Mouse (Mus musculus): Measurements from ENCODE around the gene Bend3. TPM values are rescaled to one million over a fixed set of nuclear protein-coding genes. Genes with fewer than 3 reads are reported as not detected.

Bend3 gene
- polyA plus RNA-seq, 1 experiment from 2014 or later, result 3.0 TPM

DNA sequence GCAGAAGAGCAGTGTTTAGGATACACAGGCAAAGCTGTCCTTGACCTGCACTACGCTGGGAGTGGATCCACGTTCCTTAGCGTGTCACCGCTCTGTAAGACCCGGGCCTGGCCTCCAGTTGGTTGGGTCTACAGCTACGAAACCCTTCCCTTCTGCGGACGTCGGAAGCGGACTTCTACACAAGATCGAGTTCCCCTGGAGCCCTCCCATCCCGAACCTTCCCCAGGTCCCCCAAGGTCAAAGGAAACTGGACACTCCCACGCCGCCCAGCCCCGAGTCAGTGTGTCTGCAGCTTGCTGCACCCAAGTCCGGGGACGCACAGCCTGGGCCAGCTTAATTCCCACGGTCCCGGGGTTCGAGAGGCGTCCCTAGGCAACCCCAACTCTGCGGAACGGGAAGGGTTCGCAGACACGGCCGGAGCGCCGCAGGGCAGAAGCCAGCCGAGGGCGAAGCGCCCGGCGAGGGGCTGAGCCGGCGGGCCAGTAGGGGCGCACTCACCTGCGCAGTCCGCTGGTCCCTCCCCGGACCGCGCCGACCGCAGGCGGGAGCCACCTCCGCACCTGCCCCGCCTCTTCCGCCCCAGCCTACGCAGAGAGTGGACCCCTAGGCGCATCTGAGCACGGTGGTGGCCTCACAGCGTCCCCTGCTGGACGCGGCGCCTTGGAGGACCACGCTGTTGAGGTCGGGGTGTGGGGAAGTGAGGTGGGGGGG lies 62.0 kb downstream of the Bend3 start, which contains the start of gene 1700021F05Rik:
1700021F05Rik (minus strand) TSS at position 553 of the 711 bp plus-strand sequence.
- peak within 1 kb of the TSS; percentile 94 for H3K9ac ChIP-seq
- under 1% methylated on average over 54 of the region's 56 CpGs for WGBS
- peak within 1 kb of the TSS; percentile 82 for H3K27ac ChIP-seq
- H3K9me3 ChIP-seq, result no peaks in the 10 kb centered on the region
- H3K27me3 ChIP-seq (replicated peaks), result no peaks in the 10 kb centered on the region
- H3K36me3 ChIP-seq, result no peaks in the 10 kb centered on the region
- H3K4me1 ChIP-seq (replicated peaks), result peaks cover 11% of the 10 kb centered on the region
- ATAC-seq, result peak; percentile 100
- peak within 1 kb of the TSS; percentile 59 for H3K4me2 ChIP-seq (replicated peaks)
- peak within 1 kb of the TSS; percentile 90 for H3K4me3 ChIP-seq (replicated peaks)

DNA sequence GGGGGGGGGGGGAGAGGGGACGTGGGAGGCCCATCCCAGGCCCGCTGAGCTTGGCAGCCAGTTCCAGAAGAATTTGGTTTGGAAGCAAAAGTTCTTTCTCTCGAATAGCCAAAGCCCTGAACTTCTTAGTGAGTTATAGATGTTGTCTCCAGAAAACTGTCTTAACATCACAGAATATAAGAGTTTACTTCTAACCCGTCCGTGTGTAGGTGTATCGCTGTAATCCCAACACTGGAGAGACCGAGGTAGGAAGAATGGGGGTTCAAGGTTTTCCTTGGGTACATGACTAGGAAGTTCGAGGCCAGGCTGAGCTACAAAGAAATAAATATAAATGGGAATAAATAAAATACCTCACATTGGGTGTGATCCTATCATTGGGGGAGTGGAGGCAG lies 62.5 kb downstream of the Bend3 start:
- no peaks in the 10 kb centered on the region for H3K9me3 ChIP-seq
- H3K27ac ChIP-seq, result no peak overlapping the region
- peak overlapping the region; percentile 90 for H3K4me3 ChIP-seq (replicated peaks)
- peaks cover 11% of the 10 kb centered on the region for H3K4me1 ChIP-seq (replicated peaks)
- no peak; the same call in none of the 2 replicates for ATAC-seq
- H3K27me3 ChIP-seq (replicated peaks), result no peaks in the 10 kb centered on the region
- WGBS, result 37% methylated on average over 8 of the region's 8 CpGs
- H3K36me3 ChIP-seq, result no peaks in the 10 kb centered on the region
- H3K4me2 ChIP-seq (replicated peaks), result peak overlapping the region; percentile 59
- H3K9ac ChIP-seq, result no peak overlapping the region

- no peak overlapping the region for H3K9ac ChIP-seq
- no peak overlapping the region for H3K4me2 ChIP-seq (replicated peaks)
- 61% methylated on average over 5 of the region's 5 CpGs for WGBS
- no peak overlapping the region for H3K27ac ChIP-seq
- no peak for ATAC-seq
- no peaks in the 10 kb centered on the region for H3K9me3 ChIP-seq
- no peaks in the 10 kb centered on the region for H3K27me3 ChIP-seq (replicated peaks)
- no peak overlapping the region for H3K4me3 ChIP-seq (replicated peaks)
- no peaks in the 10 kb centered on the region for H3K36me3 ChIP-seq
- no peaks in the 10 kb centered on the region for H3K4me1 ChIP-seq (replicated peaks)
These were observed 70.8 kb downstream of the Bend3 start for GRCm38 (mm10) chr10:43549411-43549810.

DNA sequence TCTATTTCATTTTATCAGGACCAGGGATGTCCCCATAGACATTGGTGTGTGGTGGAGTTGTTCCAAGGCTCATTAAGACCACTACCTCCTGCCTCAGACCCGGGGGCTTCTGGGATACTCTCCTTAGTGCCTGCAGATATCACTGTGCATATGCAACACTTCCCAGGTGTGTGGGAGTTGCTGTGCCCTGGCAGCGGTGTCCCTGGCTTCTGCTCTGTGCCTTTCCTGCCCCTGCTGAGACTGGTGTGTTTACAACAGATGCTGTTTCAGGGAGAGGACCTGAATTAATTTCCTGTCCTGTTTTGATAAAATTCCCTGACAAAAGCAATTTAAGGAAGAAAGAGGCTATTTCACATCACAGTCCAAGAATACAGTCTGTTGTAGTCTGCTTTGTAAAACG lies 72.3 kb downstream of the Bend3 start:
- 32% methylated on average over 3 of the region's 3 CpGs for WGBS

DNA sequence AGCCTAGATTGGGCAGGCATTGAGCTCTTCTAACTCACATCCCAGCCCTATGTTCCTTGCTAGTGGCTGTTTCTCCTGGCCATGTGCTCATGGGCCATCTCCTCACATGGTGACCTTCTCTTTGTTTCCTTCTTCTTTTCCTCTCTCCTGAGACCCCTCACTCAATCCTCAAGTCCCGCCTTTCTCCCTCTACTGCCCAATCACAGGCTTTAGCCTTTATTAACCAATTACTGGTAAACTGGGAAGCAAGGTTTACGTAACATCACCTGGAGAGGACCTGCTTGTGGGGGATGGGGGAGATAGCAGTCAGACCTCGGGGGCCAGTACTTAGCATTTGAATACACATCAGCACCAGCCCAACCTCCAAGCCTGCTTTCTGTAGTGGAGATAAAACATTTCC lies 72.8 kb downstream of the Bend3 start:
- Histone ChIP-seq H3K36me3 (no peaks in the 10 kb centered on the region), H3K4me3 (replicated peaks) (no peak overlapping the region), H3K27me3 (replicated peaks) (no peaks in the 10 kb centered on the region), H3K27ac (no peak overlapping the region), H3K9ac (no peak overlapping the region), H3K4me2 (replicated peaks) (no peak overlapping the region), H3K9me3 (no peaks in the 10 kb centered on the region), H3K4me1 (replicated peaks) (no peaks in the 10 kb centered on the region)
- WGBS, result 30% methylated on average over 3 of the region's 3 CpGs
- no peak for ATAC-seq

More for the DNA sequence above, 72.3 kb downstream of the Bend3 start:
- Histone ChIP-seq H3K36me3 (no peaks in the 10 kb centered on the region), H3K4me2 (replicated peaks) (no peak overlapping the region), H3K9ac (no peak overlapping the region), H3K27ac (no peak overlapping the region), H3K27me3 (replicated peaks) (no peaks in the 10 kb centered on the region), H3K4me1 (replicated peaks) (no peaks in the 10 kb centered on the region), H3K4me3 (replicated peaks) (no peak overlapping the region), H3K9me3 (no peaks in the 10 kb centered on the region)
- ATAC-seq, result no peak

DNA sequence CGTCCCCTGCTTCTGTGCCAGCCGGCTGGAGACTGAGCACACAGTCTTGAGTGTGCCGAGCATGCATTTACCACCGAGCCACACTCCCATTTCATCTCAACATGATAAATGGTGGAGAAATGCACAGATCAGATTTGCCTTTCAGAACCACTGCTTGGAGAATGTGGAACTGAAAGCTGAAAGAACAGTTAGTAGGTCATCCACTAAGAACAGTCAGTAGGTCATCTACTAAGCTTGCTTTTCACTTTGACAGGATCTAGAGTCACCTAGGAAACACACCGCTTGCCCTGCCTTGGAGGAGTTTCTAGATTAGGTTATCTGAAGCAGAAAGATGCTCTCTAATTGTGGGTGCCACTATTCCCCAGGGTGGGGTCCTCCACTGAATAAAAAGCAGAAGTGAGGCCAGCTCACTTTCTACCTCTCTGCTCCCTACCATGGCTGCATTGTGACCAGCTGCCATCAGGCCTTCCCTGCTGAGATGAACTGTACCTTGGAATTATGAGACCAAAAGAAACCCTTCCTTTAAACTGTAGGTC lies 79.1 kb downstream of the Bend3 start:
- Histone ChIP-seq H3K27me3 (replicated peaks) (no peaks in the 10 kb centered on the region), H3K9ac (no peak overlapping the region), H3K4me1 (replicated peaks) (no peaks in the 10 kb centered on the region), H3K27ac (no peak overlapping the region), H3K9me3 (no peaks in the 10 kb centered on the region), H3K4me2 (replicated peaks) (no peak overlapping the region), H3K36me3 (no peaks in the 10 kb centered on the region), H3K4me3 (replicated peaks) (no peak overlapping the region)
- ATAC-seq, result no peak
- 88% methylated on average over 5 of the region's 5 CpGs for WGBS

- 72% methylated on average over 11 of the region's 11 CpGs for WGBS
- Histone ChIP-seq H3K9me3 (no peaks in the 10 kb centered on the region), H3K4me2 (replicated peaks) (no peak overlapping the region), H3K4me1 (replicated peaks) (no peaks in the 10 kb centered on the region), H3K27me3 (replicated peaks) (no peaks in the 10 kb centered on the region), H3K4me3 (replicated peaks) (no peak overlapping the region), H3K27ac (no peak overlapping the region), H3K9ac (no peak overlapping the region), H3K36me3 (no peaks in the 10 kb centered on the region)
- no peak for ATAC-seq
These were observed 80.7 kb downstream of the Bend3 start for GRCm38 (mm10) chr10:43559313-43559712.

DNA sequence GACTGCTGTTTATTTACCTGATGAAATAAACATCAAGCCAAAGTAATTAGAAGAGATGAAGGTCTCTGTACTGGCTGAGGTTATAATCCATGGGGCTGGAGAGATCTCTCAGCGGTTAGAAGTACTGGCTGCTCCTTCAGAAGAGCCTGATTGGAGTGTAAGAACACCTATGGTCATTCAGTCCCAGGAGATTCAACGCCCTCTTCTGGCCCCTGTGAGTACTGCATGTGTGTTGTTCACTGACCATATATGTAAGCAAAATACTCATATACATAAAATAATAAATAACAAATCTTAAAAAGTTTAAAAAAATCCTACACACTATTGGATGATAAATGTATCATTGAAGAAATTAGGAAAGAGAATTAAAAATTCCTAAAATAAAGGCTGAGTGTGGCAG lies 82.1 kb downstream of the Bend3 start:
- H3K9ac ChIP-seq, result no peak overlapping the region
- 34% methylated on average over 2 of the region's 2 CpGs for WGBS
- H3K9me3 ChIP-seq, result no peaks in the 10 kb centered on the region
- no peaks in the 10 kb centered on the region for H3K4me1 ChIP-seq (replicated peaks)
- no peak overlapping the region for H3K27ac ChIP-seq
- H3K4me3 ChIP-seq (replicated peaks), result no peak overlapping the region
- no peak for ATAC-seq
- no peaks in the 10 kb centered on the region for H3K36me3 ChIP-seq
- no peaks in the 10 kb centered on the region for H3K27me3 ChIP-seq (replicated peaks)
- no peak overlapping the region for H3K4me2 ChIP-seq (replicated peaks)

GRCm38 (mm10) chr10:43561311-43561710 lies 82.7 kb downstream of the Bend3 start:
- Histone ChIP-seq H3K27me3 (replicated peaks) (no peaks in the 10 kb centered on the region), H3K36me3 (no peaks in the 10 kb centered on the region), H3K9me3 (no peaks in the 10 kb centered on the region), H3K27ac (no peak overlapping the region), H3K4me2 (replicated peaks) (no peak overlapping the region), H3K4me1 (replicated peaks) (no peaks in the 10 kb centered on the region), H3K9ac (no peak overlapping the region), H3K4me3 (replicated peaks) (no peak overlapping the region)
- WGBS, result 86% methylated on average over 2 of the region's 2 CpGs
- no peak for ATAC-seq

Other genes starting within 250 kb of the Bend3 start
- gene Gm9803, start 45.3 kb downstream of the Bend3 start, polyA plus RNA-seq (2015; fragmentation: Nextera tagmentation; extraction: Ambion mirVana), result 11.9 and 12.6 TPM in 2 replicates
- 77.0 and 77.4 TPM in 2 replicates for gene 1700021F05Rik, start 62.2 kb downstream of the Bend3 start, polyA plus RNA-seq (2015; fragmentation: Nextera tagmentation; extraction: Ambion mirVana)
- gene Cd24a, start 99.5 kb downstream of the Bend3 start, polyA plus RNA-seq (2015; fragmentation: Nextera tagmentation; extraction: Ambion mirVana), result 189 and 204 TPM in 2 replicates

Data from intestine, embryonic 15.5 days (tissue).